Mouse (Mus musculus) midbrain, embryonic 14.5 days (tissue): Measurements from ENCODE around the gene Gm17334. TPM values are rescaled to one million over a fixed set of nuclear protein-coding genes. Genes with fewer than 3 reads are reported as not detected.

ENCODE experiments used
- ATAC-seq: fragments of 200-750 bp; cut with Nextera tagmentation; 2 replicates; pipeline ENCODE4 v1.8.0; 2017; ENCODE audit warnings: moderate number of reproducible peaks, moderate library complexity; ENCODE audit not compliant: low FRiP score, low TSS enrichment
- DNase-seq: peaks from one replicate; pipeline ENCODE4 v3.0.0-alpha.2; 2015
- H3K27ac ChIP-seq: fragments of 300-500 bp; sonication (generic); replicated peaks from 2 replicates; pipeline ENCODE4 v1.5.1; 2014; ENCODE audit warnings: mild to moderate bottlenecking, low read depth, low read length, moderate library complexity
- H3K27me3 ChIP-seq: fragments of 300-500 bp; sonication (generic); 2 replicates; pipeline ENCODE4 v1.6.1; 2014; ENCODE audit warnings: low read length, control low read depth, mixed read lengths; ENCODE audit not compliant: control insufficient read depth, insufficient read depth
- H3K36me3 ChIP-seq: fragments of 300-500 bp; sonication (generic); 2 replicates; pipeline ENCODE4 v1.6.1; 2014; ENCODE audit warnings: low read length, control low read depth; ENCODE audit not compliant: control insufficient read depth, insufficient read depth
- H3K4me1 ChIP-seq: fragments of 300-500 bp; sonication (generic); 2 replicates; pipeline ENCODE4 v1.6.1; 2014; ENCODE audit warnings: mild to moderate bottlenecking, antibody characterized with exemption, low read length, control low read depth; ENCODE audit not compliant: control insufficient read depth, insufficient read depth
- H3K4me2 ChIP-seq: fragments of 300-500 bp; sonication (generic); 2 replicates; pipeline ENCODE4 v1.6.1; 2014; ENCODE audit warnings: mild to moderate bottlenecking, low read length, moderate library complexity
- H3K4me3 ChIP-seq: fragments of 300-500 bp; sonication (generic); replicated peaks from 2 replicates; pipeline ENCODE4 v1.5.1; 2014; ENCODE audit warnings: low read depth, low read length
- H3K9ac ChIP-seq: fragments of 300-500 bp; sonication (generic); replicated peaks from 2 replicates; pipeline ENCODE4 v1.6.1; 2014; ENCODE audit warnings: mild to moderate bottlenecking, low read length, moderate library complexity
- H3K9me3 ChIP-seq: fragments of 300-500 bp; sonication (generic); 2 replicates; pipeline ENCODE4 v1.6.1; 2016; ENCODE audit warnings: low read length, control low read depth, mixed read lengths; ENCODE audit not compliant: control insufficient read depth
- WGBS: fragments of 180-500 bp; shearing (Covaris S2); extraction: QIAGEN DNeasy Blood & Tissue Kit; methylation state at CpG from one replicate; pipeline ENCODE4 v1.1.7; 2014; 5-methylcytosine and 5-hydroxymethylcytosine counted together
- polyA plus RNA-seq: library from polyadenylated mRNA; unstranded; fragments of >200 nt; fragmentation: Nextera tagmentation; extraction: Ambion mirVana; gene quantifications from 2 replicates; pipeline ENCODE4 v1.2.1, GENCODE M21; 2014

Gene Gm17334
- 0.24 TPM in 1 of 2 replicates, not detected in the other for polyA plus RNA-seq

DNA sequence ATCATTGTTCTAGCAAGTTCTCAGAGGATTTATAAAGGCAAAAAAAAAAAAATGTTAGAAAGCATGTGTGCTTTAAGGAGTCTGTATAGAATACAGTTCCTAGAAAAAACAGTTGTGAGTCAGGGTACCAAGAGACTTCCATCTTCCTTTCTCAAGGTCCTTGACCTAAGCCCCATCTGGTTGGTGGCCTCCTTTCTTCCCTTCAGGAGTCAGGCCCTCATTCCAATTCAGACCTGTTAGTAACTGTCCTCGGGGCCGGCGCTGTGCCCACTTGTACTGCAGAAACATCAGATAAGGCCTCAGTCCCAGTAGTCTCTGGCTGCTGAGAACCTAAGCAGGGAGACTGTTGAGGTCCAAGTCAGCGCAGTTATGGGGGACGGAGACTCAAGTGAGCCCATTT lies at the start of gene Gm17334:
Gm17334 (minus strand) TSS at position 101 of the 400 bp plus-strand sequence.
- Histone ChIP-seq H3K4me3 (no peak within 1 kb of the TSS), H3K27me3 (peaks cover 20% of the 10 kb centered on the region; the same call in 1 of the 2 replicates), H3K4me2 (no peak within 1 kb of the TSS), H3K36me3 (no peaks in the 10 kb centered on the region), H3K27ac (no peak within 1 kb of the TSS), H3K9ac (no peak within 1 kb of the TSS), H3K4me1 (no peaks in the 10 kb centered on the region), H3K9me3 (no peaks in the 10 kb centered on the region)
- ATAC-seq (no peak), DNase-seq (no peak)
- WGBS: 92% methylated on average over 5 of the region's 5 CpGs

DNA sequence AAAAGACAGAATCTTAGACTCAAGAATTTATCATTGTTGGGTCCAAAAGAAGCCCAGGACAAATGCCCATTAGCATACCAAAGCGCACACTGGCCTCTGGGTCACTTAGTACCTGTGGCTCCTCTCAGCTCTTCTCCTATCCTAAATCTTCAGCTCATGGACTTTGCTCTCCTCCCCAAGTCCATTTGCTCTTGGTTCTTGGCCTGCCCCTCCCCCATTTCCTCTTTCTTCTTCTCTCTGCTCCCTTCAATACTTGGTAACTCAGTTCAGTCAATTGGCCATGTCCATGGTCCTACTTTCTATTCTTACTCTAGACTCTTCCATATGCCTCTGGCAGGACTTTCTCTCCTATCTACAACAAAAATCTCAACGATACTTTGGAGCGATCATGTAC lies 49.0 kb upstream of the Gm17334 start:
- Histone ChIP-seq H3K27ac (no peak overlapping the region), H3K4me3 (no peak overlapping the region), H3K9me3 (no peaks in the 10 kb centered on the region), H3K9ac (no peak overlapping the region), H3K4me1 (no peaks in the 10 kb centered on the region), H3K4me2 (no peak overlapping the region), H3K27me3 (no peaks in the 10 kb centered on the region), H3K36me3 (no peaks in the 10 kb centered on the region)
- ATAC-seq (no peak), DNase-seq (no peak)
- 96% methylated on average over 3 of the region's 3 CpGs for WGBS

DNA sequence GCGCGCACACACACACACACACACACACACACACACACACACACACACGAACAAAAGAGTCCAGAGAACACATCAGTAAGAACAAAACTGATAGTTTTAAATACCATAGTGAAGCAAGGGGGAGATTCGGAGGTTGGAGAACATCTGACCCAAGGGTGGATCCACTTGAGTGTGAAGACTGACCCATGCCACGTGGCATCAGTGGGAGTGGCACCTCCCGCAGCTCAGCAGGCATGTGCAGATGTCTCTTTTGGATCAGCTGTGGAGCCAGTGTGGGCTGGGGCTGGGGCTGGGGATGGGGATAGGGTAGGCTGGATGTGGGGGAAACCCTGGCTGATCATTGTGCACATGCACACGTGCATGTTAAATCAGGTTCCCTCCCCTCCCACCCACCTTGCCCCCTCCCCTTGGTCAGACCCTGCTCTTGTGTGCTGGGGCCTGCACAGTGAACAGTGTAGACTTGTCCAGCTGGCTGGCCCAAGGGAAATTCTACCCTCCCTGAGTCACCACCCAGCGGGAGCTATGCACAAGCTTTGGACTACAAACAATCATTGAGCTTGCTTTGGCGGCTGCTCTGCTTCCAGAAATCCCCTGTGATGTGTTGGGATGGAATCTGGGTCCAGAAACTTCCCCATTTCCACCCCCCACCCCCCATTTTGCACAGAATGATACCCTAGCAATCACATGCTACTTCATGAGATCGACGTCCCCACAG lies 48.4 kb upstream of the Gm17334 start:
- 82% methylated on average over 11 of the region's 11 CpGs for WGBS
- H3K27ac ChIP-seq: no peak overlapping the region
- no peak for DNase-seq
- H3K9ac ChIP-seq: no peak overlapping the region
- H3K36me3 ChIP-seq: no peaks in the 10 kb centered on the region
- no peak overlapping the region for H3K4me2 ChIP-seq
- no peaks in the 10 kb centered on the region for H3K4me1 ChIP-seq
- no peaks in the 10 kb centered on the region for H3K27me3 ChIP-seq
- no peak for ATAC-seq
- H3K9me3 ChIP-seq: no peaks in the 10 kb centered on the region
- H3K4me3 ChIP-seq: no peak overlapping the region

DNA sequence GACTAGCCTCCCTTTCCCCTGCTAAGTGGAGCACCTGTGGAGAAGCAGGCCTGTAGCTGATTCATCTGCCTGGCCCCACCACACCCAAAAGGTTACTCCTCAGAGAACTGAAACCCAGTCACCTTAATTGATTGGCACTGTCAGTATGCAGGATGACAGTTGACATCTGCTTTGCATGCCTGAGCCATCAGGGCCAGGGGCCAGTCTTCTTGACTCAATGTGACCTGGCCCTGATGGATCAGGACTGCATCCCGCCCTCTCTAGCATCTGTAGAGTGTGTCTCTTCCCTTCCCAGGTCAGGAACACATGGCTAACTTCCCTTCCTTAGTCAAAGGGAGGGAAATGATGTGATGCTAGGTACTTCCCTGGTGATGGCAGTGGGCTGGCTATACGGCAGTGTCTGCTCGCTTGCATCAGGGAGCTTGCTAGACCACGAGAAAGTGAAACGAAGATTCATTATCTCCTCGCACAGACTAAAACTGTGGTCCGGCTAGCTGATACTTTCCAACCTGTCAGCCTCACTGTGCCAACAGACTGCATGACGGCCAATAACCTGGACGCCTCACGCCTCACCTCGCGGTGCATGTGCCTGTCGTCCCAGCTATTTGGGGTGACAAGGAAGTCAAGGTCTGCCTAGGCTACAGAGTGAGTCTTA lies 47.7 kb upstream of the Gm17334 start:
- Histone ChIP-seq H3K36me3 (no peaks in the 10 kb centered on the region), H3K27me3 (no peaks in the 10 kb centered on the region), H3K4me2 (no peak overlapping the region), H3K9ac (no peak overlapping the region), H3K27ac (no peak overlapping the region), H3K4me1 (no peaks in the 10 kb centered on the region), H3K4me3 (no peak overlapping the region), H3K9me3 (no peaks in the 10 kb centered on the region)
- 94% methylated on average over 13 of the region's 13 CpGs for WGBS
- no peak for ATAC-seq
- DNase-seq: no peak

DNA sequence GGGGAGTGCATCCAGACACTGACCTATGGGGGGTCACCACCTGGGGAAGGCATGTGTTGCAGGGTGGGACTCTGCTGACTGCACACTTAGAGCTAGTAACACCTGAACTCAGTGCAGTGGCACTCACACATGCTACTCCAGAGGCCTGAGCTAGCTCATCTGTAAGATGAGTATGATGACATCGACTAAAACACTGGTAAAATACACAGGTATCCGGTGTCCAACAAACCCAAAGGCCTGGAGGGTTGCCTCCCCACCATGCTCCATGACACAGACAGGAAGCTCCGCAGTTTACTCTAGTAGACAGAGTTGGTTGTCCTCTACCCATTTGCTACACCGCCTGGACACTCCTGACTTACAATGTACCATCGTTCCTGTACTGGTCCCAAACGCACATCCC lies 46.5 kb upstream of the Gm17334 start:
- ATAC-seq: no peak

DNA sequence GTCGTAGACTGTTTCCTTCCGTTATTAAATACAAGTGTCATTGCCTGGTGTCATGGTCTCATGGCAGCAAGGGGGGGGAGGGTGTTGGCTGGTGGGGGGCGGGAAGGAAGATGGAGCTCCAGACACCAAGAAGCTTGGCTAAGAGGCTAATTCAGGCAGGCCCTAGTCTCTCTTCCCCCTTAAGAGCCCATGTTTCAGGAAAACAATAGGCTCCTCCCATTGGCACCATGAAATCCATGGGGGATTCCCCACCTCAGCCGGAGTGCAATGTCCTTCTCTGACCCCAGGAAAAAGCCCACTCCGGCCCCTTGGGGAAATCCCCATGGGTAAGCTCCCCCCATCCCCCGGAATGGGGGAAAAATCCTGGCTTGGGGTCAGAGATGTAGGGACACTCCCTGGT lies 45.8 kb upstream of the Gm17334 start:
- ATAC-seq (no peak), DNase-seq (no peak)
- Histone ChIP-seq H3K27me3 (no peaks in the 10 kb centered on the region), H3K27ac (no peak overlapping the region), H3K36me3 (no peaks in the 10 kb centered on the region), H3K9me3 (no peaks in the 10 kb centered on the region), H3K4me3 (no peak overlapping the region), H3K4me1 (no peaks in the 10 kb centered on the region), H3K4me2 (no peak overlapping the region), H3K9ac (no peak overlapping the region)
- 65% methylated on average over 6 of the region's 6 CpGs for WGBS

More for the DNA sequence above, 46.5 kb upstream of the Gm17334 start:
- Histone ChIP-seq H3K27me3 (no peaks in the 10 kb centered on the region), H3K9me3 (no peaks in the 10 kb centered on the region), H3K4me3 (no peak overlapping the region), H3K4me1 (no peaks in the 10 kb centered on the region), H3K9ac (no peak overlapping the region), H3K4me2 (no peak overlapping the region), H3K36me3 (no peaks in the 10 kb centered on the region), H3K27ac (no peak overlapping the region)
- 91% methylated on average over 6 of the region's 6 CpGs for WGBS
- DNase-seq: no peak

DNA sequence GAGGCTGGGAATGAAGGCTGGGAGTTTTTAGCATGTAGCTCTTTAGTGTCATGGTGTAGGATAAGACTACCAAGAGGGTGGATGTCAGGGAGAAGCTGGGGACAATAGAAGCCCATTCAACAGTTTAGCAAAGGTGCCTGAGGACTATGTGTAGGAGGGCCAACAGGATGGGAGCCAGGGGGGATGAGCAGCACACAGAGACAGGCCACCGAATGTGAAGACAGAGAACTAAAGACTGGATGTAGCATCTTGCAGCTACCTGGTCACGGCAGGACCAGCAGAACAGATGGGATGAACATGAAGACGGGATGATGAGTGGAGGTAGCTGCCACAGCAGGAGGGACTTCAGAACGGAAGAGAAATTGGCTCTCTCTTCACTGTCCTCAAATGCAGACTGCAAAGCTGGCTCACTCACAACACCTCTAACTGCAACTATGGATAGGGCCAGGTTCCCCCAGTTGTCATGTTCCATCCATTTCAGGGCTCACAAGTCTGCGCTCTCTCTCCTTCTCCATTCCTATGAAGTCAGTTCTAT lies 43.9 kb upstream of the Gm17334 start:
- Histone ChIP-seq H3K4me3 (no peak overlapping the region), H3K36me3 (no peaks in the 10 kb centered on the region), H3K27ac (no peak overlapping the region), H3K9me3 (no peaks in the 10 kb centered on the region), H3K4me2 (no peak overlapping the region), H3K9ac (no peak overlapping the region), H3K27me3 (no peaks in the 10 kb centered on the region), H3K4me1 (no peaks in the 10 kb centered on the region)
- DNase-seq (no peak), ATAC-seq (no peak)
- 90% methylated on average over 5 of the region's 5 CpGs for WGBS

DNA sequence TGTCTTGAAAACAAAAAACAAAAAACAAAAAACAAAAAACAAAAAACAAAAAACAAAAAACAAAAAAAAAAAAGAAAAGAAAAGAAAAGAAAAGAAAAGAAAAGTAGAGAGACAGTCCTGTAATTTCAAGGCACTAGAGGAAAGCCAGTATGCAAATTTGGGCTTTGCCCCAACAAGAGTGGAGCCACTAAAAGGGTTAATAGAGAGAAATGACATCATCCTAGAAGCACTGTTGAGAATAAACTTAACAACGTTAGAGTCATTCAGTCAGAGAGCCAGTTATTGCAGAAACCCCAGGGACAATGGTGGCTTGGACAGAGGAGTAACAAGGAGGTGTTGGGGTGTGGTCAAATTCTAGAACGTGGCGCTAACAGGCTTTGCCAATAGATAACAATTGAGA lies 41.8 kb upstream of the Gm17334 start:
- no peak overlapping the region for H3K4me2 ChIP-seq
- no peak for DNase-seq
- 71% methylated on average over 3 of the region's 3 CpGs for WGBS
- H3K27ac ChIP-seq: no peak overlapping the region
- H3K27me3 ChIP-seq: no peaks in the 10 kb centered on the region
- ATAC-seq: no peak
- no peaks in the 10 kb centered on the region for H3K9me3 ChIP-seq
- no peaks in the 10 kb centered on the region for H3K36me3 ChIP-seq
- no peak overlapping the region for H3K9ac ChIP-seq
- no peak overlapping the region for H3K4me3 ChIP-seq
- H3K4me1 ChIP-seq: no peaks in the 10 kb centered on the region
